In the genomic region with DNA sequence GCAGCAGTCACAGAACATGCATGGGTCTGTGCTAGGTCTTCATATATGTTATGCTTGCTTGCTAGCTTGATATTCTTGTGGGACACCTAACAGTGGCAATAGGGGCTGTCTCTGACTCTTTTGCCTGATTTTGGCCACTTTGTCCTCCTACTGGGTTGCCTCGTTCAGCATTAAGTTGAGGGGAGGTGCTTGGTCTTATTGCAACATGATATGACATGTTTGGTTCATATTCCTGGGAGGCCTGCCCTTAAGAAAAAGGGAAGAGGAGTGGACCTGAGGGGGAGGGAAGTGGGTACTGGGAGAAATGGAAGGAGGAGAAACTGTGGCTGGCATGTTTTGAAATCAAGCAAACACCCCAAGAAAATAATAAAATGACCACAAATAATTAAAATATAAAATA, we compare ENCODE assay signal across 19 mouse cellular contexts.
DNase-seq lines count a peak whose midpoint lies in the region; ATAC-seq lines count a peak whose summit lies in the region.
"Had no signal": no experiment of that assay in that cellular context is flagged by ENCODE, and none has a peak within 500 bp of the region (broad histone marks: within the 10 kb centered on the region; RNA-seq: fewer than 3 reads in every experiment).

No protein-coding gene starts in this region.

- H3K4me3 ChIP-seq in lung, embryonic 16.5 days (ENCODE audit: low read length), result no peak overlapping the region
- H3K4me3 ChIP-seq in brown adipose tissue, adult 24 weeks (ENCODE audit: insufficient read depth, low read depth, low read length), result no peak overlapping the region
- H3K4me3 ChIP-seq in stomach, embryonic 16.5 days (replicated peaks; ENCODE audit: low read length), result no peak overlapping the region
- H3K4me3 ChIP-seq: forebrain, embryonic 12.5 days; heart, embryonic 13.5 days; limb, embryonic 15.5 days; midbrain, embryonic 10.5 days had no signal

- no peaks in the 10 kb centered on the region for H3K27me3 ChIP-seq in lung, embryonic 16.5 days (ENCODE audit: control insufficient read depth, insufficient read depth, low read depth, low read length)
- no peaks in the 10 kb centered on the region for H3K27me3 ChIP-seq in stomach, embryonic 16.5 days (ENCODE audit: control insufficient read depth, insufficient read depth, low read length)
- H3K27me3 ChIP-seq: forebrain, embryonic 12.5 days; heart, embryonic 13.5 days; limb, embryonic 15.5 days had no signal

- peak overlapping the region; percentile 21 for H3K27ac ChIP-seq in lung, embryonic 16.5 days (ENCODE audit: low read length)
- peak overlapping the region; percentile 48 for H3K27ac ChIP-seq in brown adipose tissue, adult 24 weeks (replicated peaks; ENCODE audit: low read depth, low read length)
- peak overlapping the region; percentile 62 for H3K27ac ChIP-seq in stomach, embryonic 16.5 days (ENCODE audit: low read length)
- H3K27ac ChIP-seq: forebrain, embryonic 12.5 days; heart, embryonic 13.5 days; limb, embryonic 15.5 days; midbrain, embryonic 10.5 days had no signal

- 42% methylated on average over 1 of the region's 1 CpGs for WGBS in lung, embryonic 16.5 days
- WGBS in stomach, embryonic 16.5 days, result 33% methylated on average over 1 of the region's 1 CpGs

- H3K9me3 ChIP-seq in lung, embryonic 16.5 days (ENCODE audit: control insufficient read depth, low read length), result no peaks in the 10 kb centered on the region
- H3K9me3 ChIP-seq in stomach, embryonic 16.5 days (replicated peaks; ENCODE audit: control insufficient read depth, low read length), result no peaks in the 10 kb centered on the region
- H3K9me3 ChIP-seq: forebrain, embryonic 12.5 days; heart, embryonic 13.5 days; limb, embryonic 15.5 days; midbrain, embryonic 10.5 days had no signal

- H3K9ac ChIP-seq in lung, embryonic 16.5 days (ENCODE audit: low read length), result no peak overlapping the region
- no peak overlapping the region for H3K9ac ChIP-seq in stomach, embryonic 16.5 days (ENCODE audit: low read length)
- H3K9ac ChIP-seq: forebrain, embryonic 12.5 days; heart, embryonic 13.5 days; limb, embryonic 15.5 days; liver, postnatal 0 days had no signal

- no peak overlapping the region for H3K4me2 ChIP-seq in lung, embryonic 16.5 days (ENCODE audit: low read depth, low read length)
- H3K4me2 ChIP-seq in stomach, embryonic 16.5 days (ENCODE audit: low read depth, low read length), result no peak overlapping the region
- H3K4me2 ChIP-seq: forebrain, embryonic 12.5 days; heart, embryonic 13.5 days; limb, embryonic 15.5 days had no signal

- H3K36me3 ChIP-seq in lung, embryonic 16.5 days (ENCODE audit: control insufficient read depth, insufficient read depth, low read length), result no peaks in the 10 kb centered on the region
- H3K36me3 ChIP-seq in stomach, embryonic 16.5 days (ENCODE audit: control insufficient read depth, insufficient read depth, low read length), result no peaks in the 10 kb centered on the region
- H3K36me3 ChIP-seq: forebrain, embryonic 12.5 days; heart, embryonic 13.5 days; limb, embryonic 15.5 days; midbrain, embryonic 10.5 days had no signal

- DNase-seq in heart, adult 8-10 months (ENCODE audit: low spot score), result peak; percentile 2
- no peak for DNase-seq in heart, postnatal 4 days
- no peak for DNase-seq in lung, postnatal 4 days
- DNase-seq in kidney, adult 9 months, result no peak
- DNase-seq: adrenal gland, postnatal 10 days; cerebellum, adult 11-12 months; cerebellum, postnatal 14 days; gastrocnemius, postnatal 14 days; kidney, adult 18-20 months; liver, postnatal 0 days; right cerebral cortex, postnatal 4 days; thymus, postnatal 25 days had no signal

- no peak; the same call in 1 of the 2 replicates for ATAC-seq in lung, embryonic 16.5 days (ENCODE audit: low read depth)
- no peak for ATAC-seq in stomach, embryonic 16.5 days (ENCODE audit: insufficient read depth, low FRiP score)

- H3K4me1 ChIP-seq in lung, embryonic 16.5 days (replicated peaks; ENCODE audit: control insufficient read depth, insufficient read depth, low read length), result no peaks in the 10 kb centered on the region
- H3K4me1 ChIP-seq in brown adipose tissue, adult 24 weeks (ENCODE audit: control insufficient read depth, insufficient read depth, insufficient read length, low read length), result no peaks in the 10 kb centered on the region
- peaks cover 3% of the 10 kb centered on the region; the same call in 1 of the 2 replicates for H3K4me1 ChIP-seq in stomach, embryonic 16.5 days (ENCODE audit: control insufficient read depth, insufficient read depth, low read length)
- H3K4me1 ChIP-seq: forebrain, embryonic 12.5 days; heart, embryonic 13.5 days; limb, embryonic 15.5 days; midbrain, embryonic 10.5 days had no signal
